Mouse (Mus musculus) spleen, adult 2 months (tissue): ENCODE results near the gene Haao.
A peak's percentile ranks its signal among the peaks of the same experiment; 100 is the strongest.

Experiments
- CTCF ChIP-seq: fragments of 200-500 bp; IDR thresholded peaks from 2 replicates; pipeline ENCODE4 v1.5.1; 2011; ENCODE audit warnings: mild to moderate bottlenecking, inconsistent platforms; ENCODE audit not compliant: insufficient read depth, insufficient read length, insufficient replicate concordance; ENCODE audit errors: extremely low read depth
- POLR2A ChIP-seq: fragments of 200-500 bp; IDR thresholded peaks from 2 replicates; pipeline ENCODE4 v1.6.1; 2011; ENCODE audit warnings: low read depth, low read length, inconsistent platforms

DNA sequence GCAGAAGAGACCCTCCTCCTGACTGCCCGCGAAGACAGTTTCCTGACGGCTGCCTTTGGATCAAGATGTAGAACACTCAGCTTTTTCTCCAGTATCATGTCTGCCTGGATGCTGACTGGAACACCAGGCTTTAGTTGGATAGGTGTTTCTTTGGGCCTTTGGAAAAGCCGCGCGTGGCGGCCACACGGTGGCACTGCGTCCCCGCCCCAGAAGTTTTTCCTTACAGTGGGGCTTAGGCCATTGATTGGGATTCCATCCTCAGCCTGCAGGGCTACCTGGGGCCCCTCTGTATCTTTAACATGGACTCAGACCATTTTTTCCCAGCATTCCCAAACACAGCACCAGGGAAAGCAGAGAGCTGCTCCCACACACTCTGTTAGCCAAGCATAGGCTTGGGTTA, 18.8 kb upstream of the Haao start:
- no peak for TF ChIP-seq POLR2A
- peak; percentile 27; the same call in 1 of the 2 replicates for TF ChIP-seq CTCF
